Mouse (Mus musculus) stomach, embryonic 15.5 days (tissue): ENCODE results near the gene Angpt4. TPM values are rescaled to one million over a fixed set of nuclear protein-coding genes. Genes with fewer than 3 reads are reported as not detected.

Experiments used
- ATAC-seq: fragments of 200-750 bp; cut with Nextera tagmentation; 2 replicates; pipeline ENCODE4 v1.8.0; 2017; ENCODE audit warnings: low read depth, moderate number of reproducible peaks, moderate TSS enrichment; ENCODE audit not compliant: insufficient read depth, low FRiP score
- H3K27ac ChIP-seq: fragments of 300-500 bp; sonication (generic); 2 replicates; pipeline ENCODE4 v1.5.1; 2015; ENCODE audit warnings: mild to moderate bottlenecking, inconsistent platforms
- H3K27me3 ChIP-seq: fragments of 300-500 bp; sonication (generic); replicated peaks from 2 replicates; pipeline ENCODE4 v1.6.1; 2015; ENCODE audit warnings: inconsistent platforms
- H3K36me3 ChIP-seq: fragments of 300-500 bp; sonication (generic); 2 replicates; pipeline ENCODE4 v1.6.1; 2015; ENCODE audit warnings: inconsistent platforms
- H3K4me1 ChIP-seq: fragments of 300-500 bp; sonication (generic); 2 replicates; pipeline ENCODE4 v1.6.1; 2015; ENCODE audit warnings: inconsistent platforms
- H3K4me2 ChIP-seq: fragments of 300-500 bp; sonication (generic); 2 replicates; pipeline ENCODE4 v1.6.1; 2015; ENCODE audit warnings: mild to moderate bottlenecking, inconsistent platforms
- H3K4me3 ChIP-seq: fragments of 300-500 bp; sonication (generic); replicated peaks from 2 replicates; pipeline ENCODE4 v1.5.1; 2015; ENCODE audit warnings: inconsistent platforms
- H3K9ac ChIP-seq: fragments of 300-500 bp; sonication (generic); 2 replicates; pipeline ENCODE4 v1.6.1; 2015; ENCODE audit warnings: inconsistent platforms
- H3K9me3 ChIP-seq: fragments of 300-500 bp; sonication (generic); 2 replicates; pipeline ENCODE4 v1.6.1; 2016; ENCODE audit warnings: inconsistent platforms
- WGBS: fragments of 180-500 bp; shearing (Covaris S2); methylation state at CpG from one replicate; pipeline ENCODE4 v1.1.7; 2015; 5-methylcytosine and 5-hydroxymethylcytosine counted together
- polyA plus RNA-seq: library from polyadenylated mRNA; unstranded; fragments of >200 nt; fragmentation: Nextera tagmentation; extraction: Ambion mirVana; gene quantifications from 2 replicates; pipeline ENCODE4 v1.2.1, GENCODE M21; 2015

Angpt4 gene
- polyA plus RNA-seq, 1 experiment from 2014 or later = 0.76 TPM

GRCm38 (mm10) chr2:151964052-151964451 is 53.0 kb downstream of the Angpt4 start:
- no peak overlapping the region for H3K4me2 ChIP-seq
- ATAC-seq = no peak
- no peak overlapping the region for H3K4me3 ChIP-seq
- H3K9me3 ChIP-seq = no peaks in the 10 kb centered on the region
- no peaks in the 10 kb centered on the region for H3K27me3 ChIP-seq
- WGBS = 20% methylated on average over 9 of the region's 9 CpGs
- H3K4me1 ChIP-seq = peaks cover 23% of the 10 kb centered on the region
- H3K36me3 ChIP-seq = peaks cover 8% of the 10 kb centered on the region; the same call in 1 of the 2 replicates
- H3K9ac ChIP-seq = no peak overlapping the region
- no peak overlapping the region for H3K27ac ChIP-seq

- peaks cover 19% of the 10 kb centered on the region for H3K36me3 ChIP-seq
- no peak overlapping the region for H3K27ac ChIP-seq
- 38% methylated on average over 9 of the region's 9 CpGs for WGBS
- H3K4me3 ChIP-seq = no peak overlapping the region
- no peaks in the 10 kb centered on the region for H3K9me3 ChIP-seq
- H3K4me1 ChIP-seq = peaks cover 28% of the 10 kb centered on the region
- no peaks in the 10 kb centered on the region for H3K27me3 ChIP-seq
- no peak overlapping the region for H3K9ac ChIP-seq
- no peak for ATAC-seq
- no peak overlapping the region for H3K4me2 ChIP-seq
Observed at GRCm38 (mm10) chr2:151967176-151967750, 56.3 kb downstream of the Angpt4 start.

GRCm38 (mm10) chr2:151967792-151968191 is 56.8 kb downstream of the Angpt4 start:
- no peak overlapping the region for H3K4me2 ChIP-seq
- no peak overlapping the region for H3K27ac ChIP-seq
- peaks cover 32% of the 10 kb centered on the region for H3K4me1 ChIP-seq
- ATAC-seq = no peak
- H3K9ac ChIP-seq = no peak overlapping the region
- no peaks in the 10 kb centered on the region for H3K9me3 ChIP-seq
- peaks cover 19% of the 10 kb centered on the region for H3K36me3 ChIP-seq
- no peaks in the 10 kb centered on the region for H3K27me3 ChIP-seq
- no peak overlapping the region for H3K4me3 ChIP-seq
- 75% methylated on average over 2 of the region's 2 CpGs for WGBS

- H3K4me3 ChIP-seq = no peak overlapping the region
- no peaks in the 10 kb centered on the region for H3K9me3 ChIP-seq
- H3K36me3 ChIP-seq = peaks cover 19% of the 10 kb centered on the region
- H3K4me1 ChIP-seq = peaks cover 37% of the 10 kb centered on the region
- ATAC-seq = no peak
- no peaks in the 10 kb centered on the region for H3K27me3 ChIP-seq
- H3K27ac ChIP-seq = no peak overlapping the region
- H3K4me2 ChIP-seq = no peak overlapping the region
- 79% methylated on average over 8 of the region's 8 CpGs for WGBS
- no peak overlapping the region for H3K9ac ChIP-seq
Observed at GRCm38 (mm10) chr2:151968451-151968850, 57.4 kb downstream of the Angpt4 start.

- H3K27me3 ChIP-seq = 0 out of 2 replicates have a peak, but pooled peaks cover 3% of the 10 kb centered on the region
- no peak overlapping the region for H3K27ac ChIP-seq
- peaks cover 39% of the 10 kb centered on the region for H3K4me1 ChIP-seq
- no peaks in the 10 kb centered on the region for H3K9me3 ChIP-seq
- peaks cover 19% of the 10 kb centered on the region for H3K36me3 ChIP-seq
- H3K4me3 ChIP-seq = no peak overlapping the region
- ATAC-seq = no peak
- no peak overlapping the region for H3K9ac ChIP-seq
- H3K4me2 ChIP-seq = no peak overlapping the region
- 88% methylated on average over 7 of the region's 7 CpGs for WGBS
Observed at GRCm38 (mm10) chr2:151968986-151969385, 58.0 kb downstream of the Angpt4 start.

GRCm38 (mm10) chr2:151969396-151969795 is 58.4 kb downstream of the Angpt4 start:
- Histone ChIP-seq H3K27ac (no peak overlapping the region), H3K36me3 (peaks cover 19% of the 10 kb centered on the region), H3K4me3 (no peak overlapping the region), H3K9me3 (no peaks in the 10 kb centered on the region), H3K4me2 (no peak overlapping the region), H3K27me3 (0 out of 2 replicates have a peak, but pooled peaks cover 3% of the 10 kb centered on the region), H3K9ac (no peak overlapping the region), H3K4me1 (peaks cover 40% of the 10 kb centered on the region)
- ATAC-seq = no peak
- 86% methylated on average over 6 of the region's 6 CpGs for WGBS

GRCm38 (mm10) chr2:151970191-151971172 is 59.5 kb downstream of the Angpt4 start:
- H3K9me3 ChIP-seq = no peaks in the 10 kb centered on the region
- H3K9ac ChIP-seq = no peak overlapping the region
- ATAC-seq = peak; percentile 85
- H3K4me3 ChIP-seq = peak overlapping the region; percentile 25; the same call in 1 of the 2 replicates
- H3K4me1 ChIP-seq = peaks cover 41% of the 10 kb centered on the region
- 49% methylated on average over 53 of the region's 53 CpGs for WGBS
- H3K27me3 ChIP-seq = 0 out of 2 replicates have a peak, but pooled peaks cover 3% of the 10 kb centered on the region
- H3K27ac ChIP-seq = 0 out of 2 replicates have a peak overlapping the region, but pooled peaks have one; percentile 41
- peaks cover 18% of the 10 kb centered on the region for H3K36me3 ChIP-seq
- peak overlapping the region; percentile 61 for H3K4me2 ChIP-seq

- no peak overlapping the region for H3K27ac ChIP-seq
- H3K36me3 ChIP-seq = peaks cover 17% of the 10 kb centered on the region
- H3K9ac ChIP-seq = no peak overlapping the region
- no peaks in the 10 kb centered on the region for H3K9me3 ChIP-seq
- 0 out of 2 replicates have a peak, but pooled peaks cover 3% of the 10 kb centered on the region for H3K27me3 ChIP-seq
- no peak overlapping the region for H3K4me3 ChIP-seq
- 87% methylated on average over 5 of the region's 5 CpGs for WGBS
- ATAC-seq = no peak
- 0 out of 2 replicates have a peak overlapping the region, but pooled peaks have one; percentile 61 for H3K4me2 ChIP-seq
- peaks cover 50% of the 10 kb centered on the region for H3K4me1 ChIP-seq
Observed at GRCm38 (mm10) chr2:151971748-151972147, 60.7 kb downstream of the Angpt4 start.

GRCm38 (mm10) chr2:151972880-151973594 is 62.0 kb downstream of the Angpt4 start:
- Histone ChIP-seq H3K4me3 (peak overlapping the region; percentile 34), H3K4me2 (peak overlapping the region; percentile 58), H3K36me3 (peaks cover 17% of the 10 kb centered on the region), H3K9me3 (no peaks in the 10 kb centered on the region), H3K27me3 (0 out of 2 replicates have a peak, but pooled peaks cover 3% of the 10 kb centered on the region), H3K4me1 (peaks cover 58% of the 10 kb centered on the region), H3K27ac (peak overlapping the region; percentile 81), H3K9ac (no peak overlapping the region)
- 26% methylated on average over 23 of the region's 23 CpGs for WGBS
- ATAC-seq = no peak; the same call in 1 of the 2 replicates

- H3K27ac ChIP-seq = peak overlapping the region; percentile 81
- H3K9me3 ChIP-seq = no peaks in the 10 kb centered on the region
- H3K4me2 ChIP-seq = peak overlapping the region; percentile 58
- H3K36me3 ChIP-seq = peaks cover 13% of the 10 kb centered on the region
- no peak overlapping the region; the same call in 1 of the 2 replicates for H3K9ac ChIP-seq
- H3K4me1 ChIP-seq = peaks cover 66% of the 10 kb centered on the region
- 0 out of 2 replicates have a peak, but pooled peaks cover 3% of the 10 kb centered on the region for H3K27me3 ChIP-seq
- H3K4me3 ChIP-seq = peak overlapping the region; percentile 34
- 0 out of 2 replicates have a peak, but pooled peaks have one; percentile 3 for ATAC-seq
- WGBS = 24% methylated on average over 36 of the region's 36 CpGs
Observed at GRCm38 (mm10) chr2:151973595-151974562, 62.9 kb downstream of the Angpt4 start.
